Mouse (Mus musculus): ENCODE results near the gene Got1. TPM values are rescaled to one million over a fixed set of nuclear protein-coding genes. Genes with fewer than 3 reads are reported as not detected.
"Not testable (repeated sequence)": the region's sequence is repeated elsewhere in the genome, so short reads cannot be mapped to it uniquely, and the experiment has no call there.

Gene Got1
- polyA plus RNA-seq, 1 experiment from 2014 or later = 97.8 TPM

- Histone ChIP-seq H3K4me2 (no peak overlapping the region), H3K27ac (no peak overlapping the region), H3K27me3 (replicated peaks) (no peaks in the 10 kb centered on the region; the same call in 1 of the 2 replicates), H3K4me3 (no peak overlapping the region), H3K4me1 (peaks cover 8% of the 10 kb centered on the region; the same call in 1 of the 2 replicates), H3K36me3 (replicated peaks) (peaks cover 30% of the 10 kb centered on the region; the same call in 1 of the 2 replicates), H3K9me3 (no peaks in the 10 kb centered on the region), H3K9ac (no peak overlapping the region)
- 92% methylated on average over 7 of the region's 7 CpGs for WGBS
- ATAC-seq (replicated peaks) = no peak
Measured at GRCm38 (mm10) chr19:43498874-43499273, 25.5 kb downstream of the Got1 start.

DNA sequence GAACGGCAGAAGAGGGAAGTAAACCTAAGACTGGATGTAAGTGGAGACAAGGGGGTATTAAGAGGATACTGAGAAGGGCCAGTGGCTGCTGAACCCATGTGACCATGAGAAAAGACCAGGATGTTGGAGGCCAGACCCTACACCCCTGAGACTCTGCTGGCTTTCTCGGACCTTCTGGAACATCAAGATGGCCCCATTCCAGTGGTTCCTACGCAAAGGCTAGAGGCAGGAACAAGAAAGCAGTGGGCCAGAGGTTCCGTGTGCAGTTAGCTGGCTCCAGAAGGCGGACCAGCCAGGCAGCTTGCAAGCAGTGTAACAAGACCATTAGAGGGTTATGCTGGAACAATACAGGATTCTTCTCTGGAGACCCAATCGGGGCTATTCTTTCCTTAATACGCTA is 27.0 kb downstream of the Got1 start:
- peaks cover 8% of the 10 kb centered on the region; the same call in 1 of the 2 replicates for H3K4me1 ChIP-seq
- no peaks in the 10 kb centered on the region for H3K9me3 ChIP-seq
- no peak overlapping the region for H3K9ac ChIP-seq
- no peak overlapping the region for H3K4me2 ChIP-seq
- H3K36me3 ChIP-seq (replicated peaks) = peaks cover 24% of the 10 kb centered on the region; the same call in 1 of the 2 replicates
- no peaks in the 10 kb centered on the region; the same call in 1 of the 2 replicates for H3K27me3 ChIP-seq (replicated peaks)
- H3K27ac ChIP-seq = no peak overlapping the region
- no peak for ATAC-seq (replicated peaks)
- 92% methylated on average over 7 of the region's 7 CpGs for WGBS
- no peak overlapping the region for H3K4me3 ChIP-seq

DNA sequence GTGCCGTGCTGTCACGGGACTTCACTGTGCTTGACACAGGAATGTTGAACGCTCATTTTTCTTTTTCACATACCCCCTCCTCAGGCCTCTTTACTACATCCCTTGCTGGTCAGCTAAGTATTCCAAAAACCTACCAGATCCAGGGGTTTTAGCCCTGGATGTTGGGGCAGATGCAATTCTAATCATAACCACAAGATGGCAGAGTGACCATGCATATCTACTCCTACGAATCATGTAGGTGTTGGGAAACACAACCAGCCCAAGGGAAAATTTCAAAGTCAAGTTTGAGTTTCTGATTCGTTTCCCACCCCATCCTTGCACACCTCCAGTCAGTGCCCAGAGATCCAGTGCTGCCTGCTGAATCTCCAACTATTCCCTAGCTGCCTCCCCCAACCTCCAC is 28.6 kb downstream of the Got1 start:
- 23% methylated on average over 5 of the region's 5 CpGs for WGBS
- H3K27me3 ChIP-seq (replicated peaks) = no peaks in the 10 kb centered on the region; the same call in 1 of the 2 replicates
- ATAC-seq (replicated peaks) = peak; percentile 38; the same call in 1 of the 2 replicates
- no peak overlapping the region for H3K9ac ChIP-seq
- H3K9me3 ChIP-seq = no peaks in the 10 kb centered on the region
- no peak overlapping the region for H3K27ac ChIP-seq
- H3K4me2 ChIP-seq = no peak overlapping the region
- H3K4me1 ChIP-seq = peaks cover 8% of the 10 kb centered on the region; the same call in 1 of the 2 replicates
- H3K4me3 ChIP-seq = no peak overlapping the region
- H3K36me3 ChIP-seq (replicated peaks) = peaks cover 16% of the 10 kb centered on the region; the same call in 1 of the 2 replicates

GRCm38 (mm10) chr19:43494914-43495313 is 29.5 kb downstream of the Got1 start:
- Histone ChIP-seq H3K36me3 (replicated peaks) (peaks cover 10% of the 10 kb centered on the region; the same call in 1 of the 2 replicates), H3K27ac (no peak overlapping the region), H3K9me3 (no peaks in the 10 kb centered on the region), H3K4me3 (peak overlapping the region; percentile 23), H3K27me3 (replicated peaks) (no peaks in the 10 kb centered on the region; the same call in 1 of the 2 replicates), H3K4me2 (peak overlapping the region; percentile 53), H3K4me1 (peaks cover 8% of the 10 kb centered on the region; the same call in 1 of the 2 replicates), H3K9ac (no peak overlapping the region)
- ATAC-seq (replicated peaks) = 0 out of 2 replicates have a peak, but pooled peaks have one; percentile 21
- WGBS = 13% methylated on average over 14 of the region's 14 CpGs

GRCm38 (mm10) chr19:43493878-43494277 is 30.5 kb downstream of the Got1 start:
- no peaks in the 10 kb centered on the region for H3K9me3 ChIP-seq
- ATAC-seq (replicated peaks) = no peak; the same call in 1 of the 2 replicates
- H3K4me2 ChIP-seq = no peak overlapping the region
- H3K27me3 ChIP-seq (replicated peaks) = no peaks in the 10 kb centered on the region; the same call in 1 of the 2 replicates
- 81% methylated on average over 6 of the region's 6 CpGs for WGBS
- no peak overlapping the region for H3K27ac ChIP-seq
- no peak overlapping the region for H3K9ac ChIP-seq
- no peaks in the 10 kb centered on the region for H3K36me3 ChIP-seq (replicated peaks)
- H3K4me1 ChIP-seq = peaks cover 8% of the 10 kb centered on the region; the same call in 1 of the 2 replicates
- H3K4me3 ChIP-seq = no peak overlapping the region

- WGBS = 77% methylated on average over 1 of the region's 1 CpGs
- not testable (repeated sequence) for H3K9ac ChIP-seq; H3K9me3 ChIP-seq; H3K36me3 ChIP-seq (replicated peaks); ATAC-seq (replicated peaks); H3K4me3 ChIP-seq; H3K4me1 ChIP-seq; H3K27ac ChIP-seq; H3K27me3 ChIP-seq (replicated peaks); H3K4me2 ChIP-seq
Measured at GRCm38 (mm10) chr19:43493316-43493715, 31.1 kb downstream of the Got1 start.

GRCm38 (mm10) chr19:43487429-43487828 is 37.0 kb downstream of the Got1 start:
- H3K4me1 ChIP-seq = no peaks in the 10 kb centered on the region
- H3K27me3 ChIP-seq (replicated peaks) = no peaks in the 10 kb centered on the region
- no peak overlapping the region for H3K9ac ChIP-seq
- H3K9me3 ChIP-seq = no peaks in the 10 kb centered on the region
- no peak overlapping the region for H3K27ac ChIP-seq
- ATAC-seq (replicated peaks) = no peak
- no peaks in the 10 kb centered on the region for H3K36me3 ChIP-seq (replicated peaks)
- WGBS = 41% methylated on average over 3 of the region's 3 CpGs
- H3K4me3 ChIP-seq = no peak overlapping the region
- H3K4me2 ChIP-seq = no peak overlapping the region

GRCm38 (mm10) chr19:43480512-43480911 is 43.9 kb downstream of the Got1 start:
- H3K27ac ChIP-seq = no peak overlapping the region
- no peak for ATAC-seq (replicated peaks)
- no peak overlapping the region for H3K9ac ChIP-seq
- 61% methylated on average over 9 of the region's 9 CpGs for WGBS
- H3K36me3 ChIP-seq (replicated peaks) = no peaks in the 10 kb centered on the region
- H3K4me1 ChIP-seq = no peaks in the 10 kb centered on the region
- no peaks in the 10 kb centered on the region for H3K9me3 ChIP-seq
- H3K4me2 ChIP-seq = no peak overlapping the region
- H3K27me3 ChIP-seq (replicated peaks) = no peaks in the 10 kb centered on the region
- no peak overlapping the region for H3K4me3 ChIP-seq

DNA sequence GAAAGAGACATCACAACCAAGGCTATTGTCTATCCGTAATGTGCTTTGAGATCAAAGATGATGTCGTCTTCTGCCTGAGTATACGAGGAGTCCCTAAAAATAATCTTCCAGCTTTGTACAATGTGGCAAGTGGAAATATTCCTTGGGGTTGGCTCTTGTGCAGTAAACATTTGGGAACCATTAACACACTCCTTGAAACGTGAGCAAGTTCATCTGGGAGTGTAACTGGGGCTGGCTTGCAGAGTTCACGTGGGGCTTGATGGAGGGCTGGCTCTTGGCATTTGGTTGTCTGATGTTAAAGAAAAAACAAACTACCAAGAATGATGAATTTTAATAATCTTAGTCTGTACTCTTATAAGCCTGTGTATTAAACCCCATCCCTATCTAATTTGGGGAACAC is 45.0 kb downstream of the Got1 start:
- Histone ChIP-seq H3K4me3 (no peak overlapping the region), H3K27ac (no peak overlapping the region), H3K36me3 (replicated peaks) (no peaks in the 10 kb centered on the region), H3K27me3 (replicated peaks) (no peaks in the 10 kb centered on the region), H3K9ac (no peak overlapping the region), H3K4me2 (no peak overlapping the region), H3K9me3 (no peaks in the 10 kb centered on the region), H3K4me1 (no peaks in the 10 kb centered on the region)
- no peak for ATAC-seq (replicated peaks)
- WGBS = 87% methylated on average over 5 of the region's 5 CpGs

DNA sequence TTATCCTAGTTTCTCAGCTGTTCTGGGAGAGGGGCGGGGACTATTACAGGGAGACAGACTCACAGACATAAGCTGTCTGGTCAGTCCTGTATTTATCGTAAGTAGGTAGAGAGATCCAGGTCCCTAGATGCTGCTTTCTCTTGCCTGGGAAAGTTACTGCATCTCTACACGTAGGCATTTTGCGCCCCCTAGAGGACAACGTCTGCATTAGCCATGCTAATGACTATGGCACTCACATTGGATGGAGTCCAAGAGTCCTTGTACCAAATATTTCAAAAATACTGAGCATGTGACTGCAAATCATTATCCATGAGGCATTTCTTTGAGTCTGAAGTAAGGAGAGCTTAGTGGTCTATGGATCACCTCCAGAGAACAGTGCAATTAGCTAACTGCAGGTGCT is 45.5 kb downstream of the Got1 start:
- Histone ChIP-seq H3K4me2 (no peak overlapping the region), H3K9ac (no peak overlapping the region), H3K27ac (no peak overlapping the region), H3K27me3 (replicated peaks) (no peaks in the 10 kb centered on the region), H3K36me3 (replicated peaks) (no peaks in the 10 kb centered on the region), H3K4me3 (no peak overlapping the region), H3K4me1 (no peaks in the 10 kb centered on the region), H3K9me3 (no peaks in the 10 kb centered on the region)
- ATAC-seq (replicated peaks) = no peak
- 20% methylated on average over 5 of the region's 5 CpGs for WGBS

- no peak overlapping the region for H3K4me2 ChIP-seq
- no peak for ATAC-seq (replicated peaks)
- H3K9ac ChIP-seq = no peak overlapping the region
- 89% methylated on average over 5 of the region's 5 CpGs for WGBS
- H3K36me3 ChIP-seq (replicated peaks) = no peaks in the 10 kb centered on the region
- H3K4me3 ChIP-seq = no peak overlapping the region
- no peaks in the 10 kb centered on the region for H3K9me3 ChIP-seq
- H3K4me1 ChIP-seq = no peaks in the 10 kb centered on the region
- H3K27me3 ChIP-seq (replicated peaks) = no peaks in the 10 kb centered on the region
- no peak overlapping the region for H3K27ac ChIP-seq
Measured at GRCm38 (mm10) chr19:43477436-43477835, 47.0 kb downstream of the Got1 start.

DNA sequence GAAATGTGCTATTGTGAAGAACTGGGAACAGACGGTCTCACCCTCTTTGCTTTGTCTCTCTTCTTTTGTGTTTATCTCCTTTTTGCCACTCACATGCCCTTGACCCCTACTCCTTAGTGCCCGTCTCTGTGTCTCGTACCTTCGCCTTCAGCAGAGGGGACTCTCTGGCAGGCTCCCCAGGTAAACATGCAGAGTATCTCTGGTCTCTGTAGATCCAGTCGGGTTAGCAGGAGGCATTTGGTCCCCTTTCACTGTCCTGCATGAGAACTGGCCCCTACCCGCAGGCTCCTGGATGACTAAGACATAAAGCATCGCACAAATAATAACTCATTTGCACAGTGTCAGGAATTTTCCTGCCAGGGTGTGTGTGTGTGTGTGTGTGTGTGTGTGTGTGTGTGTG is 48.3 kb downstream of the Got1 start:
- no peak for ATAC-seq (replicated peaks)
- Histone ChIP-seq H3K9ac (no peak overlapping the region), H3K4me1 (no peaks in the 10 kb centered on the region), H3K27ac (no peak overlapping the region), H3K4me3 (no peak overlapping the region), H3K36me3 (replicated peaks) (no peaks in the 10 kb centered on the region), H3K4me2 (no peak overlapping the region), H3K27me3 (replicated peaks) (no peaks in the 10 kb centered on the region), H3K9me3 (no peaks in the 10 kb centered on the region)
- WGBS = 67% methylated on average over 7 of the region's 7 CpGs

DNA sequence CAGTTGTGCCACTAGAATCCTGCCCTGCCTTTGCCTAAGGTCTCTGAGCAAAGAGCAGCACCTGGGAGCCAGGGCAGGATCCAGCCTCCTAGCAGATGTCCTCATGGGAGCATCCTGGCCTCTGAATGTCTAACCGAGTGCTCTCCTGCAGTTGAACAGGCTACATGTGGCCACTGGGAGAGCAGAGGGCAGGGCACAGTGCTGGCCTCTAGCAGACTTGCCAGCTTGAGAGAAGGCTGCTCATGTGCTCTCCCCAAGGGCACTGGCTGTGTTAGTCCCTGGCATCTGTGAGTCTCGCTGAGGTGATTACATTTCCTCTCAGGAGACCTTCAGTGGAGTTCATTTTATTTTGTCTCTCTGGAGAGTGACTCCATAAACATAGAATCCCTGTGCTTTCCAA is 48.8 kb downstream of the Got1 start:
- no peak for ATAC-seq (replicated peaks)
- no peaks in the 10 kb centered on the region for H3K36me3 ChIP-seq (replicated peaks)
- WGBS = 56% methylated on average over 2 of the region's 2 CpGs

More for the DNA sequence above, 48.8 kb downstream of the Got1 start:
- H3K27ac ChIP-seq = no peak overlapping the region
- H3K9ac ChIP-seq = no peak overlapping the region
- no peak overlapping the region for H3K4me2 ChIP-seq
- no peaks in the 10 kb centered on the region for H3K9me3 ChIP-seq
- H3K4me3 ChIP-seq = no peak overlapping the region
- H3K4me1 ChIP-seq = no peaks in the 10 kb centered on the region
- no peaks in the 10 kb centered on the region for H3K27me3 ChIP-seq (replicated peaks)
